Mouse (Mus musculus): ENCODE measurements around the gene Plekhm3. TPM values are rescaled to one million over a fixed set of nuclear protein-coding genes. Genes with fewer than 3 reads are reported as not detected.
"Not testable (repeated sequence)": the region's sequence is repeated elsewhere in the genome, so short reads cannot be mapped to it uniquely, and the experiment has no call there.

The Plekhm3 gene
- total and polyA plus RNA-seq, 2 experiments from 2014 or later = 6.1 to 12.4 TPM

DNA sequence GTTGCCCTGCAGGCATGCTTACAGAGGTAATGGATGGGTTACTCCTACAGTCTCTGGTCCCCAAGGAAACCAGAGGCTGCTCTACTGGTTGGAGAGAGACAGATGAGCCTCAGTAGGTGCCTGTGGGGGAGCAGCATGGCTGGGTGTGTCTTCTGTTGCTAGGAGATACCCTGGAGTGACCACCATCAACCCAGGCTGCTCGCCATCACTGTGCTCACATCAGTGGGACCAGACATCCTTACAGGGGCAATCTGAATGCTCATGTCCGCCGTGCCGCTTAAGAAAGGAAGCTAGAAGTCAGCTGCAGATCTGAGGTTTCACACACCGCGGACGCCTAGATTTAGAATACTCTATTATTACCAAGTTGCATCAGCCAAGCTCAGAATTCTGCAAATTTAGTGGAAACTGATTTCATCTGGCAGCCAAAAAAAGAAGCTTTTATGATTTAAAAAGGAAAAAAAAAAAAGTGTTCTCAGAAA lies 21.7 kb upstream of the Plekhm3 start:
- no peak for ATAC-seq
- Histone ChIP-seq H3K9me3 (ENCODE audit: low read length) (no peaks in the 10 kb centered on the region), H3K27me3 (ENCODE audit: insufficient read depth, low read length) (no peaks in the 10 kb centered on the region), H3K4me3 (ENCODE audit: low read length) (no peak overlapping the region), H3K36me3 (ENCODE audit: insufficient read depth, low read length) (no peaks in the 10 kb centered on the region), H3K27ac (no peak overlapping the region), H3K4me2 (ENCODE audit: low read depth, low read length) (no peak overlapping the region), H3K4me1 (ENCODE audit: insufficient read depth, low read length) (no peaks in the 10 kb centered on the region), H3K9ac (replicated peaks; ENCODE audit: low read length) (no peak overlapping the region)
- DNase-seq (ENCODE audit: low spot score) = peak; percentile 14
- TF ChIP-seq CTCF (IDR thresholded peaks at IDR 0.05; ENCODE audit: low read depth) = no peak
- 53% methylated on average over 7 of the region's 7 CpGs for WGBS

GRCm38 (mm10) chr1:64975346-64975745 lies 18.7 kb upstream of the Plekhm3 start:
- Histone ChIP-seq H3K9ac (replicated peaks; ENCODE audit: low read length) (no peak overlapping the region), H3K27ac (no peak overlapping the region), H3K36me3 (ENCODE audit: insufficient read depth, low read length) (no peaks in the 10 kb centered on the region), H3K4me1 (ENCODE audit: insufficient read depth, low read length) (no peaks in the 10 kb centered on the region), H3K4me2 (ENCODE audit: low read depth, low read length) (no peak overlapping the region), H3K27me3 (ENCODE audit: insufficient read depth, low read length) (no peaks in the 10 kb centered on the region), H3K9me3 (ENCODE audit: low read length) (no peaks in the 10 kb centered on the region), H3K4me3 (ENCODE audit: low read length) (no peak overlapping the region)
- ATAC-seq = no peak
- peak; percentile 35 for DNase-seq (ENCODE audit: low spot score)
- TF ChIP-seq CTCF (IDR thresholded peaks at IDR 0.05; ENCODE audit: low read depth) = no peak
- 18% methylated on average over 7 of the region's 7 CpGs for WGBS

- no peak for TF ChIP-seq CTCF (IDR thresholded peaks at IDR 0.05; ENCODE audit: low read depth)
- no peak for ATAC-seq
- 72% methylated on average over 5 of the region's 5 CpGs for WGBS
- H3K4me2 ChIP-seq (ENCODE audit: low read depth, low read length) = no peak overlapping the region
- H3K4me3 ChIP-seq (ENCODE audit: low read length) = no peak overlapping the region
- no peaks in the 10 kb centered on the region for H3K27me3 ChIP-seq (ENCODE audit: insufficient read depth, low read length)
- no peak overlapping the region for H3K9ac ChIP-seq (replicated peaks; ENCODE audit: low read length)
- H3K36me3 ChIP-seq (ENCODE audit: insufficient read depth, low read length) = no peaks in the 10 kb centered on the region
- H3K4me1 ChIP-seq (ENCODE audit: insufficient read depth, low read length) = no peaks in the 10 kb centered on the region
- DNase-seq (ENCODE audit: low spot score) = no peak
- H3K27ac ChIP-seq = no peak overlapping the region
- H3K9me3 ChIP-seq (ENCODE audit: low read length) = no peaks in the 10 kb centered on the region
Observed at GRCm38 (mm10) chr1:64970685-64971084, 14.1 kb upstream of the Plekhm3 start.

- Histone ChIP-seq H3K27me3 (ENCODE audit: insufficient read depth, low read length) (no peaks in the 10 kb centered on the region), H3K4me1 (ENCODE audit: insufficient read depth, low read length) (no peaks in the 10 kb centered on the region), H3K9me3 (ENCODE audit: low read length) (no peaks in the 10 kb centered on the region; the same call in 1 of the 2 replicates), H3K36me3 (ENCODE audit: insufficient read depth, low read length) (no peaks in the 10 kb centered on the region), H3K9ac (replicated peaks; ENCODE audit: low read length) (peak overlapping the region; percentile 93), H3K4me2 (ENCODE audit: low read depth, low read length) (peak overlapping the region; percentile 66), H3K4me3 (ENCODE audit: low read length) (peak overlapping the region; percentile 91), H3K27ac (peak overlapping the region; percentile 91)
- peak; percentile 75 for ATAC-seq
- DNase-seq (ENCODE audit: low spot score) = peak; percentile 25
- WGBS = 45% methylated on average over 8 of the region's 8 CpGs
- TF ChIP-seq CTCF (IDR thresholded peaks at IDR 0.05; ENCODE audit: low read depth) = no peak
Observed at GRCm38 (mm10) chr1:64957021-64957489, 431 bp upstream of the Plekhm3 start.

DNA sequence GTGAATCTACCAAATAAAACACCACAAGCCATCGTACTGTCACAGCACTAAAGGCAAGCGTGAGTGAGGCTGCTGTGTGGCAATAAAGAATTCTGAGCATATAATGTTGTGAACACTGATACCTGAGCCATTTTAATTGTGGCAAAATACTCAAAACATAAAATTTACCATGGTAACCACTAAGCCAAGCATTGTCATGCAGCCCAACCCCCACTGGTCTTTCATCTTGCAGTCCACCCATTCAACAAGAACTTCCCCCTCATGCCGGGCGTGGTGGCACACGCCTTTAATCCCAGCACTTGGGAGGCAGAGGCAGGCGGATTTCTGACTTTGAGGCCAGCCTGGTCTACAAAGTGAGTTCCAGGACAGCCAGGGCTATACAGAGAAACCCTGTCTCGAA lies 1.8 kb downstream of the Plekhm3 start:
- H3K9me3 ChIP-seq (ENCODE audit: low read length); H3K4me1 ChIP-seq (ENCODE audit: insufficient read depth, low read length); DNase-seq (ENCODE audit: low spot score); ATAC-seq; H3K27me3 ChIP-seq (ENCODE audit: insufficient read depth, low read length); H3K4me2 ChIP-seq (ENCODE audit: low read depth, low read length); H3K36me3 ChIP-seq (ENCODE audit: insufficient read depth, low read length); H3K9ac ChIP-seq (replicated peaks; ENCODE audit: low read length); H3K4me3 ChIP-seq (ENCODE audit: low read length); H3K27ac ChIP-seq: not testable (repeated sequence)
- 88% methylated on average over 7 of the region's 7 CpGs for WGBS

DNA sequence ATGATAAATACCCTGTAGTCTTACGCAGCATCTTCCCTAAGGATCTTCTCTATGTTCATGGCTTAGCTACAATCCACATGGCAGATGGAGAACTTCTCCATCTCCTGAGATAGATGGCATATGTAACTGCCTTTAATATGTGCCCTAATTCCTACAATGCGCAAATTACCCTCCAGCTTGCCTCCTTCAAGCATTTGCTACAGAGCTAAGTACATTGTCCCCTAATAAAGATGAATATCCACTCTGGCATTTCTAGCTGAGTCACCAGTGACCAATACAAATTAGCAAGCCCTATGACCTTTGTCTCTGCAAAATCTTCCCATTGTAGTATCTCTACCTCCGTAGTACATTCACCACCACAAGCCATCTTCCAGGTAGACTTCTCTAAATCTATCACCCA lies 6.4 kb downstream of the Plekhm3 start:
- no peak for TF ChIP-seq CTCF (IDR thresholded peaks at IDR 0.05; ENCODE audit: low read depth)
- 97% methylated on average over 3 of the region's 3 CpGs for whole genome bisulfite sequencing
- ATAC-seq = no peak
- H3K4me1 ChIP-seq (ENCODE audit: insufficient read depth, low read length) = no peaks in the 10 kb centered on the region
- no peak overlapping the region for H3K4me3 ChIP-seq (ENCODE audit: low read length)
- H3K4me2 ChIP-seq (ENCODE audit: low read depth, low read length) = no peak overlapping the region
- no peak for DNase-seq (ENCODE audit: low spot score)
- no peaks in the 10 kb centered on the region for H3K36me3 ChIP-seq (ENCODE audit: insufficient read depth, low read length)
- H3K9ac ChIP-seq (replicated peaks; ENCODE audit: low read length) = no peak overlapping the region
- no peaks in the 10 kb centered on the region for H3K9me3 ChIP-seq (ENCODE audit: low read length)
- no peaks in the 10 kb centered on the region for H3K27me3 ChIP-seq (ENCODE audit: insufficient read depth, low read length)
- no peak overlapping the region for H3K27ac ChIP-seq

GRCm38 (mm10) chr1:64949377-64949776 lies 7.2 kb downstream of the Plekhm3 start:
- Histone ChIP-seq H3K9me3 (ENCODE audit: low read length) (no peaks in the 10 kb centered on the region), H3K4me1 (ENCODE audit: insufficient read depth, low read length) (no peaks in the 10 kb centered on the region), H3K4me3 (ENCODE audit: low read length) (no peak overlapping the region), H3K4me2 (ENCODE audit: low read depth, low read length) (no peak overlapping the region), H3K27me3 (ENCODE audit: insufficient read depth, low read length) (no peaks in the 10 kb centered on the region), H3K9ac (replicated peaks; ENCODE audit: low read length) (no peak overlapping the region), H3K36me3 (ENCODE audit: insufficient read depth, low read length) (no peaks in the 10 kb centered on the region), H3K27ac (no peak overlapping the region)
- no peak for TF ChIP-seq CTCF (IDR thresholded peaks at IDR 0.05; ENCODE audit: low read depth)
- 91% methylated on average over 8 of the region's 8 CpGs for WGBS
- no peak for ATAC-seq
- DNase-seq (ENCODE audit: low spot score) = no peak

Data from hindbrain, postnatal 0 days (tissue).